Mouse (Mus musculus) testis, postnatal 10 days (tissue): ENCODE results near the gene Nucb1.
A peak's percentile ranks its signal among the peaks of the same experiment; 100 is the strongest.
"Not testable (repeated sequence)": the region's sequence is repeated elsewhere in the genome, so short reads cannot be mapped to it uniquely, and the experiment has no call there.

ENCODE experiments used
- DNase-seq: peaks from one replicate; pipeline ENCODE4 v3.0.0; 2021; ENCODE audit warnings: low spot score

The Nucb1 gene

DNA sequence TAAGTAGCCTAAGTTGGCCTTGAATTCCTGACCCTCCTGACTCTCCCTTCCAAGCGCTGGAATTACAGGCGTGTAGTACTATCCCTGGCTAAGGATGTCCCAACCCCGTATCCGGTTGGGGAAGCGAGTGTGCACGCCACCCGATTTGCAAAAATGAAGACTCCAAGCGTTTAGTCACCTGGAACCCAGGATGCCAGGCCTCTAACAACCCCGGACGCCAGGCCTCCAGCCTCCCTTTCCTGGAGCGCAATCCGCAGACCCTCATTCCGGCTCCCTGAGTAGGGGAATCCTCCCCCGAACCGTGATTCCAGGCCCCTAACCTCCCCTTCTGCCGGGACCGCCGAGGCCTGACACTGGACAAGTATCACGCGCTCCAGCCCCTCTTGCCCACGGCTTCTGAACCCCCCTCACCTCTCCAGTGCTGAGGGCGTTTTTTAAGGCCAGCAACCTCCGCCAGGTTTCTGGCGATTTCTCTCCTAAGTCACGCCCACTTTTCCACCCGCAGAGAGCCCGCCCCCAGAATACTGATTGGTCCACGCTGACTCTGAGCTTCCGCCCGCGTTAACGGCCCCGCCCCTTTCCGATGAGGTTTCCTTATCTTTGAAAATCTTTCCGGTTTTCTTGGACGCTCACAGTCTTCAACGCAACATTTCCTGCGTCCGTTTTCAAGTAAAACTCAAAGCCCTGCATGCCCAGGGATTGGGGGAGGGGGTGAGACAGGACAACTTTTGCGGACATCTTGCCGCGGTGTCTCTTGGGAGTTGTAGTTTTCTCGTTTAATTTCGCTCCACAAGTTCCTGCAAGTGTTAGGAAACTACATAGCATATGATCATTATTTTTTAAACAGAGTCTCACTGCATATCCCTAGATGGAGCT lies at the start of gene Nucb1:
Gene Nucb1 (minus strand): TSS at position 495 of the 876 bp plus-strand sequence.
- peak; percentile 94 for DNase-seq

DNA sequence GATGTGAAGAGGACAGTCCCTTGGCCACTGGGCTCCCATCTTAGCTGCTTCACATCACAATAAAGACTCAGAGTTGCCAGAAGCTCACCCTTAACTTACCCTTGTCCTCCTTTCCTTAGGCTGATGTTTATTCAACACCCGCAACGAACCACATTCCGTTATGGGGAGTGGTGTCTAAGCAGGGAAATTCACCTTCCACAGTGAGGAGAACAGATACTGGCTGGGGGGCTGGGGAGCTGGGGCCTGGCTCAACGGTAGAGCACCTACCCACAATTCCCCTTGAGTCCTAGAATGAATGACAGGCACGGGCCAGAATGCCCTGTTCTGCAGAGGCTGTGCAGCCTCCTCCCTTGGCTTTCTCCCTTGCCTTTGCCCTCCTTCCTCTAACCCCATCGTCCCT lies 48.7 kb upstream of the Nucb1 start:
- DNase-seq = no peak

DNA sequence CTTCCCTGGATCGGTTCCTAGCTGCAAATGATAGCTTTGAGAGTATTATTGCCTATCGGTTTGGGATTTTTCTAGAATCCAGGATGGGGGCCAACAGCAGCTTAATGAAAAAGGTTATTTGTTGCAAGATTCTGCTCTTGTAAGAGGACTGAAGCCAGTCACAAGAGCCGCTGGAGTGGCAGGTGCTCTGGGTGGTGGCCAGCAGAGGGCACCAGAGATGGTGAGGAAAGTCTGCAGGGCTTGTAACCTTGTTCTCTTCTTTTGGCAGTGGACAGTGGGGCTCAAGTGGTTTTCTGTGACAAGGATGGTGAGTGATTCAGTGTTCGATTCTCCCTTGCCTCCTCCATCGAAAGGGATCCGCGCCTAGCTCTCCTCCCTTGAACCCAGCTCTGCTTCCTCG lies 45.6 kb upstream of the Nucb1 start:
- DNase-seq = peak; percentile 89

DNA sequence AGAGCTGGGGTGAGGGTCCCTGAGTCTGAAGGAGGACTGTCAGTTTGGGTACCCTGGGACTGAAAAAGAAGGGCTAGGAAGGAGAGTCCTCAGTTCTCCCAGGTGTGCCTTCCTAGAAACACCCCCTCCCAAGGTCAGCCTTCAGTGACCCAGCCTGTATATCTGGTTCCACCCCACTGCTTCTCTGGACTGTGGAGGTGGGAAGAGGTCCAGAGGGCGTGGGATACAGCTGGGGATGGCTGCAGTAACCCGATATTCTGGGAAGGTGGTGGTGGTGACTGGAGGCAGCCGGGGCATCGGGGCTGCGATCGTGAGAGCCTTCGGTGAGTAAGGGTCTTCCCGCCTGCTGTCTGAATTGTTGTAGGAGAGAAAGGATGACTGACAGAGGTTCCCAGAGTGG lies 44.5 kb upstream of the Nucb1 start, which contains the start of gene Hsd17b14:
Gene Hsd17b14 (plus strand): TSS at position 150 of the 400 bp plus-strand sequence.
- no peak for DNase-seq

DNA sequence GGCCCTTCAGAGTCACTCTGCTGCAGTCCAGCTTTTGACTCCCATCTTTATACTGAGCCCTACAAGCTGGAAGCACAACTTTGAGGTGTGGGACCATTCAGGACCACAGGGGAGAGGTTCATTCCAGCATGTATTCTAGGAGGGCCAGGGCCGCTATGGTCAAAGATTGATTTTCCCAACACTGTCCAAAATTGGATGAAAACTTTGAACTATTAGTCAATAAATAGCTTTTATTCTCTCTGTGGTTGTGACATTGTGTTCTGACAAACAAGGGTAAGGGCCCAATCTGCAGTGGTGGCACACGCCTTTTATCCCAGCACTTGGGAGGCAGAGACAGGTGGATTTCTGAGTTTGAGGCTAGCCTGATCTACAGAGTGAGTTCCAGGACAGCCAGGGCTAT lies 43.8 kb upstream of the Nucb1 start:
- no peak for DNase-seq

DNA sequence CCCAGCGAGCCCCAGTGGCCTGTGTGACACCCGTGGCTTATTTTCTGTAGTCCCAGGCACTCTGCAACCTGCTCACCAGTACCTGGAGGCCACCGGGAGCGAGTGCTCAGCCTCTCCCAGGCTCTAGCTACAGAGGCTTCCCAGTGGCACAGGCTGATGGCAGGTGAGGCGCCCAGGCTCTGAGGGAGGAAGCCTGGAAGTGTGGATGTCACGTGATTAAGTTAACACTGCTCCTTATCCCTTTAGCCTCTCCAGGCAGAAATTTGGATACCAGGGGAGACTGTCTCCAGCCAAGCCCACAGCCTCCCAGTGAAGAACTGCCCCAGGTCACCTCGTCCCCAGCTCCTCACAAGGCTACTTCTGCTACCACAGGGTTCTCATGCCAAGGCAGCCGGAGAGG lies 43.3 kb upstream of the Nucb1 start:
- DNase-seq = no peak

DNA sequence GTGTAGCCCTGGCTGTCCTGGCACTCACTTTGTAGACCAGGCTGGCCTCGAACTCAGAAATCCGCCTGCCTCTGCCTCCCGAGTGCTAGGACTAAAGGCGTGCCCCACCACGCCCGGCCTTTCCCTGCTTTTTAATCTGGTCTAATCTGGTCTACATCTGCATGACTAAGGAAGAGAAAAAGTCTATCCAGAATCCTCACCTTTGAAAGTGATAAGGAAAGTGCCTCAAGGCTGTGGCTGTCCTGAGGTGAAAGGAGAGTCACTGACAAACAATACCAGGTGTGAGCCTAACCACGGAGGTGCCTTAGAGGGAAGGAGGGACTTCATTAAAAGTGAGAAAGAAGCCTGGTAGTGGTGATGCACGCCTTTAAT lies 41.3 kb upstream of the Nucb1 start:
- no peak for DNase-seq

DNA sequence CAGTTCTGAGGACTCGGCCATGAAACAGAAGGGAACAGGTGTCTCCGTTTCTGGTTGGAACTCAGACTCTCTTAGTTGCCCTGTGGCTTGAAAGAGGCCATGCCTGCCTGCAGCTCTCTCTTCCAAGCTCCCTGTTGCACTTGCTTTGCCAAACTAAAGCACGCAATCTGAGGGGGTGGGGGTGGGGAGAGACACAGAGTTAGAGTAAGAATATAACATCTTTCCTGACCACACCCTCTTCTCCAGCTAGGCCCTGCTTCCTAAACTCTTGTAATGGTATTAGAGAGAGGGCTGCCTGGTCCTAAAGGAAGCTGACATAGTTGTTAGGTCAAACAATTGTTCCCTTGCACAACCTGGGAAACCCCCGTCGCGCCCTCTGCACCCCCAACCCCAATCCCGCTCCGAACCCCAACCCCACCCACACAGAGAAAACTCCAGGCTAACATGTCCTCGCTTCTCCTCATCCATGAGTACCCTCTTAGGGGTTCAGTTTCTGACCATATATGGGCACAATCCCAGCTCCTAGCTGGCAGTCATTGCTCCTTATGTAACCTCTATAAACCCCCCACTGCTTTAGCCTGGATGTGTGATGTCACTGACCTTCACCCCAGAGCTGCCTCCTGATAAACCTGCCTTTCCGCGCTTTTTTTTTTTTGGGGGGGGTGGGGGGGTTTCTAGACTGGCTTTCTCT lies 40.8 kb upstream of the Nucb1 start:
- DNase-seq = no peak

DNA sequence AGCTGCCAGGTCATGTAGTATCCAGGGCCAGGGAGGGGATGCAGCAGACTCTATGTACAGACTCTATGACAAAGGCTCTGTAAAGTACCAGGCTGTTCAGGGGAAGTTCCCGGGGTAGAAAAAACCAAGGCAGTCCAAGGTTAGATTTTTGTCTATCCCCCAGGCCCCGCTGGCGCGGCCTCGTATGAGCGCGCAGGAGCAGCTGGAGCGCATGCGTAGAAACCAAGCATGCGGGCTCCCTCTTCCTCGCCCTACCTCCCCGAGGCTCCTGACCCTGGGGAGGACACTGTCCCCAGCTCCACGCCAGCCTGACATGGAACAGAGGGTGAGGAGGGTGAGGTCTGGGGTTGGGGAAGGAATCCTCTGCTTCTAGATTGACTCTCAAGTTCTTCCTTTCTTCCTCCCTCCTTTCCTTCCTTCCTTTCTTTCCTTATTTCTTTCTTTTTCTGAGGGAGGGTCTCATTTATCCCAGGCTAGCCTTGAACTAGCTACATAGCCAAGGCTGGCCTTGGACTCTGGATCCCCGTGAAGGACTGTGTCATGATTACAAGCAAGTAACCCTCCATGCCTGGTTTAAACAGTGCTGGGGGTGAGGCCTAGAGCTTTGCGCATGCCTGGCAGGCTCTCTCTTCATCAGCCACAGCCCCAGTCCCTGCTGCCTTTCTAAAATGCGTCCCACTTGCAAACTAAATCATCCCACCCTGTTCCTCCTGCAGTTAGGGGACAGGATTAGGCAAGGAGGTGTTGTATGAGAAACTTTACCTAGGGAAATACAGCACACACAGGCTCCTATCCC lies 39.6 kb upstream of the Nucb1 start:
- no peak for DNase-seq

DNA sequence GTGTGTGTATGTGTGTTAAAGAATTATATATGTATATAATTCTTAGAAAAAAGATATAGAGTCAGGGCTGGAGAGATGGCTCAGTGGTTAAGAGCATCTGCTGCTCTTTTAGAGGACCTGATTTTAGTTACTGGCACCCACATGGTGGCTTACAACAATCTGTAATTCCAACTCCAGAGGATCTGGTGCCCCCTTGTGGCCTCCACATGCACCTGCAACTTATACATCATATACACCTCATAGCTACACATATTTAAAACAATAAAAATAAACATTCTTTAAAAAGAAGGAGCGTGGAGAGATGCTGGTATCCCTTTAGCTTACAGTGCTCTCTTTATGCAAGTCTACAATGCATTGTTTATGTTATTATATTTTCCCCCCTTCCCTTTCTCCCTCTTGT lies 34.3 kb upstream of the Nucb1 start:
- DNase-seq = no peak

DNA sequence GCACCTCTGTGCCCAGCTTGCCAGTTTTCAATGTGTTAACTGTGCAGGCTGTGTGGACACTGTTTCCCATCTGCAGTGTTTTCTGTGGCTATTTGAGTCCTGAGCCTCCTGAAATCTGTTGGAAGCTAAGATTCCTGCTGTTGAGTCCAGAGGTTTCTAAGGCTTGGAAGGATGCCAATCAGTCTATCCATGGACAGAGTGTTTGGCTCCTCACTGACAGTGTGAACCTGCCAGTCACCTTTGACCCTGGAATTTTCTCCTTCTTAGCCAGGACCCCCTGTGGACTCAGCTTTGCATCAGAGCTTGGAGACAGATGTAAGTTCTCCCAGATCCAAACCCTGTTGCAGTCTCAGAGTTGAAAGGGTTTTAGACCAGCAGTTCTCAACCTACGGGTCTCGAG lies 30.0 kb upstream of the Nucb1 start:
- no peak for DNase-seq

DNA sequence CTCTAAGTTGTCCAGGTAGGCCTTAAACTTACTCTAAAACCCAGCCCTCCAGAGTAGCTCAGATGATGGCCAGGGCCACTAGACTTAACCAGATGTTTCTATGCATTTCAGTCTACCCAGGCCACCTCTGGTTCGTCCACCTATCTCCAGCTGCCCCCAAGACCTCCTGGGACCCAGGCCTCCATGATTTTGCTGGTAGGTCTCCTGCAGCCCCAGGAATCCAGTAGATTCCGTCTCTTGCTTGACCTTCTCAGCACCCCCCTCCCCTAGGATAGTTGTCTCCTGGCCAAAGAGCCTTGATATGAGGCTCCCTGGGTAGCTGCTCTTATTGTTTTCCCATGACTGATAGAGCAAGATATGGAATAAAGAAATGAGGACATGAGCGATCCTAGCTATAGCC lies 28.9 kb upstream of the Nucb1 start:
- DNase-seq = no peak

DNA sequence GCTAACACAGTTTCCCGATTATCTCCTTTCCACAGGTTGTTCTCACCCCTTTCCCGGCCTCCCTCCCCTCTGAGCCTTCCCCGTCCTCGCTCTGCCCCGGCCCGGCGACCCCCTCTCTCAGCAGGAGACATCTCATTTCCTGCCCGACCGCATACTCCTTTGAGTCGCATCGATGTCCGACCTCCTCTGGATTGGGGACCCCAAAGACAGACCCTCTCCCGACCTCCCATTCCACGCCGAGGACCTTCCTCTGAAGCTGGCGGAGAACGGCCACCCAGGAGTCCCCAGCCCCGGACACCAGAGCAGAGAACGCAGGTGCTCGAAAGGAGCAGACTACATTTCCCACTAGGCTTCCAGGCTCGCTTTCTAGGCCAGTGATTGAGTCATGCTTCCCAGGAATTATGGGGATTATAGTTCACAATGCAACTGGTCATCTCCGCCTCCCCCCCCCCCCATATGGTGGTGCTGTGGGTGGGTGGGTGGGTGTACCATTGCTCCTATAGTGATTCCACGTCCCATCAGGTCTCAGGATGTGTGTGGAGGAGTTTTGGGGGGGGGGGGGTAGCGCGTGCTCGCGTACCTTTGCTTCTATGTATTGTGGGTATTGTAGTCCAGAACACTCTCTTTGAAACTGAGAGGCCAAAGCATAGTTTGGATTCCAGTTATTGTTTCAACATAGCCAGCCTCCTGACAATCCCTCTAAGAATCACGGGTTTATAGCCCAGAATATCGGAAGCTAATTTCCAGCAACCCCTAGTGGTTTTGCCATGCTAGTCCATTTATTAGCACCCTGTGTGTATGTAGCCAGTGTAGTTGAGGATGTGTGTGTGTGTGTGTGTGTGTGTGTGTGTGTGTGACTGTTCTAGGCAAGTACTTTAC lies 28.2 kb upstream of the Nucb1 start:
- no peak for DNase-seq

DNA sequence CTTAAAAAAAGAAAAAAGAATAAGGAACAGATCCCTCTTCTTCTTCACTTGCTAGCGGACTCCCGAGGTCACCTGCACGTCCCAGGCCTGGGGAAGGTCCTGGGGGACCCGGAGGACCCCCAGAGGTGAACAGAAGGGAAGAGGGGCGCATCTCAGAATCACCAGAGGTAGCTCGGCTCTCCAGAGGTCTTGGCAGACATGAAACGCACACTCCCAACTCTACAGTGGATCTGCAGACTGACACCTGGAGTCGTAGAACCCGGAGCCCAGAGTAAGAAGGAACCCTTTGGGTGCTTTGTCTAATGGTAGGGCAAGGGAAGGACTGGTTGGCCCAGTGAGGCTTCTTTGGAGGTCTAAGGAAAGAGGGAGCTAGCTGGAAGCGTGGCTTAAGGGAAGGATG lies 27.4 kb upstream of the Nucb1 start:
- no peak for DNase-seq

DNA sequence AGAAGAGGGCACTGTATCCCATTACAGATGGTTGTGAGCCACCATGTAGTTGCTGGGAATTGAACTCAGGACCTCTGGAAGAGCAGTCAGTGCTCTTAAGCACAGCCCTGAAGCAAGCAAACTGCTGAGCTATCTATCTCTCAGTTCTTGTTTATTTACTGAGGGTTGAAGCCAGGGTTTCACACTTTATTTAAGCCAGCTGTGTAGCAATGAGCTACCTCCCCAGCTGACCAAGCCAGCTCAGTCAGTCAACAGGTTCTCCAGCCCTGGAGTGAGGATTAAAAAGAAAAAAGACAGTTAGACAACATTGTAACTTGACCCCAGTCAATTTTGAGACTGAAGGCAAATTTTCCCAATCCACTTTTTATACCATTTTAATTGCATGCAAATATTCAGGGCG lies 25.5 kb upstream of the Nucb1 start:
- DNase-seq = no peak

DNA sequence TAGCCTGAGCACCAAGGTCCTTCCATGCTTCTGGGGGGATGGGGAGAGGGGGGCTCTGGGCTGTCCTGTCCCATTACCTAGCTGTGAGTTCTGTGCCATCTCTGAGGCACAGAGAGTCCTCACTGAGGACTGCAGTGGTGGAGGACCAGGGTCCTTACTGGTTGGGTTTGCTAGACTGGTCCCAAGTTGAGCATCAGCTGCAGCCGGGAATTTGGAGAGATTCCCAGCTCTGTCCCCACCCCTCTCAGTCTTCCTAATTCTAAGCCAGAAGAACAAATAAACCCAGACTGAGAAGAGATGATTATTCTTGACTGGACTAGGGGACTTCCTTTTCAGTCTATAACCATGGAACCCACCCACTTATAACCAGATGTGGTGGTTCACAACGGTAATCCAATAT lies 20.4 kb upstream of the Nucb1 start:
- no peak for DNase-seq

DNA sequence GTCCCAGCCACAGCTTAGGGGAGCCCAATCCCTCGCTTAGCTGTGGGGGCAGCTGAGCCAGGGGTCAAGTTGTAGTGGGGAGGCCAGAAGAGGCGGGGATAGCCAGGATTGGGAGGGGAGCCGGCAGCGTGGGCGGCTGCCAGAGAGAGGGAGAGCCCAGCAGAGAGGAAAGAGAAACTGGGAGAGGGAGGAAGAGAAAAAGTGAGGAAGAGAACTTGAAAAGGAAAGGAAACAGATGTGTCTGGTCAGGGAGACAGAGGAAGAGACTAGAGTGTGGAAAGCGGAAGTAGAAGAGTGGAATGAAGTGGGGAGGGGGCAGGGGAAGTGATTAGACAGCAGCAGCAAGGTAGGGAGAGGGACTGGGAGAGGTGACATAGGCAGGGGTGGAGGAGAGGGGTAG lies 19.3 kb upstream of the Nucb1 start:
- DNase-seq = no peak

DNA sequence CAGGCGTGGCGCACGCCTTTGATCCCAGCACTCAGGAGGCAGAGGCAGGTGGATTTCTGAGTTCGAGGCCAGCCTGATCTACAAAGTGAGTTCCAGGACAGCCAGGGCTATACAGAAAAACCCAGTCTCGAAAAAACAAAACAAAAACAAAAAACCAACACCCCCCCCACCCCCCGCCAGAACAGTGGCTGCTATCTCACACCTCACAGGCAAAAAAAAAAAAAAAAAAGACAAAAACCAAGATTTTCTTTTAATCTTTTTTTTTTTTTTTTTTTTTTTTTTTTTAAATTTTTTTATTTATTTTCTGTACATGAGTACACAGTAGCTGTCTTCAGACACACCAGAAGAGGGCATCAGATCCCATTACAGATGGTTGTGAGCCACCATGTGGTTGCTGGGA lies 17.0 kb upstream of the Nucb1 start:
- not testable (repeated sequence) for DNase-seq

DNA sequence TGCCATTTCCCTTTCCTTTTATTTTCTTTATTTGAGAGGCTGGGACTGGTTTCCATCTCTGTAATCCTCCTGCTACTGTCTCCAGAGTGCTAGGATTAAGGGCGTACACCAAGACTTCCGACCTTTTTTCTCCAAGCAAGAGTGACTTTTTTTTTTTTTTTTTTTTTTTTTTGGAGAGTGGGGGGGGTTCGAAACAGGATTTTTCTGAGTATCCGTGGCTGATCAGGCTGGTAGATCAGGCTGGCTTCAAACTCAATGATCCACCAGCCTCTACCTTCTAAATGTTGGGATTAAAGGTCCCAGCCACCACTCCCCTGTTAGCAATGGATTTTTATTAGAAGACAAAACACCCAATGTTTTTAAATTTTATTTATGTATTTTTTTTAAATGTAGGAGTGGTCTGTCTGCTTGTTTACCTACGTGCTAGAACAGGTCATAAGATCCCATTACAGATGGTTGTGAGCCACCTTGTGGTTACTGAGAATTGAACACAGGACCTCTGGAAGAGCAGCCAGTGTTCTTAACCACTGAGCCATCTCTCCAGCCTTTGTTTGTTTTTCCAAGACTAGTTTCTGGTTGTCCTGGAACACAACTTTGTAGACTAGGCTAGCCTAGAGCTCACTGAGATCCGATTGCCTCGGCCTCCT lies 16.4 kb upstream of the Nucb1 start:
- DNase-seq = no peak

DNA sequence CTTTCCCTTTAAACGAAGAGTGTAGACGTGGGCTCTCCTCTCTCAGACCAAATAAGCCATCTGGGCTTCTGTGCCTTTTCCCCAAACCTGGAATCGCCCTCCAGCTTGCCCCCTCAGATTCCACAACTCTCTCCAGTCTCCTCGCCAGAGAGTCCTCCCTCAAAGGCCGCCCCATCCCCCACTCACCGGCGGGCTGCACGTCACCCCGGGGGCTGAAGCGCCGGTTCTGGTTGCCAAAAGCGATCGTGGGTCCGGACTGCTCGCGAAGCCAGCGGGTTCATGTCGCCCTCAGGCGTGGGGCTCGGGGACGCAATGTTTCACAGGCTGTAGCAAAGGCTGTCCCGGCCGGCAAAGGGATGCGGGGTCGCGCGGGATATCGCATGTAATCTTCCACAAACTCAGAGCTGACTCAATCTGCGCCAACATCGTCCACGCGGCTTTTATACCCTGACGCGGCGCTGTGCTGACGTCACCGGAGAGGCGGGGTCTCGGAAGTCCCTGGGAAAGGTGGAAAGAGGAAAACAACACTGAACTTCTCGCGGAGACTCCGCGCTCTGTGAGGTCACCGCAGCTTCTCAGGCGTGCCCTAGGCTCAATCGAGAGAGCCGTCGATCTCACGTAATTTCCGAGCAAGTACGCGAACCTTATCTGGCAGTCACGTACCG lies 15.7 kb upstream of the Nucb1 start, which contains the start of the genes Ppp1r15a and Plekha4:
Gene Ppp1r15a (minus strand): TSS at position 460 of the 665 bp plus-strand sequence.
Gene Plekha4 (plus strand): TSS at position 522 of the 665 bp plus-strand sequence.
- peak; percentile 97 for DNase-seq
